Mouse (Mus musculus) stomach, embryonic 14.5 days (tissue): ENCODE measurements around the gene Gm11562. TPM values are rescaled to one million over a fixed set of nuclear protein-coding genes. Genes with fewer than 3 reads are reported as not detected.
"Not testable (repeated sequence)": the region's sequence is repeated elsewhere in the genome, so short reads cannot be mapped to it uniquely, and the experiment has no call there.

Source experiments
- ATAC-seq: fragments of 200-750 bp; cut with Nextera tagmentation; 2 replicates; pipeline ENCODE4 v1.8.0; 2017; ENCODE audit warnings: low read depth, moderate TSS enrichment; ENCODE audit not compliant: insufficient number of reproducible peaks, insufficient read depth, low FRiP score
- H3K27ac ChIP-seq: fragments of 300-500 bp; sonication (generic); 2 replicates; pipeline ENCODE4 v1.5.1; 2014; ENCODE audit warnings: mild to moderate bottlenecking, low read length, moderate library complexity, mixed read lengths
- H3K27me3 ChIP-seq: fragments of 300-500 bp; sonication (generic); 2 replicates; pipeline ENCODE4 v1.6.1; 2014; ENCODE audit warnings: low read length, control low read depth, mixed read lengths; ENCODE audit not compliant: control insufficient read depth, insufficient read depth
- H3K36me3 ChIP-seq: fragments of 300-500 bp; sonication (generic); 2 replicates; pipeline ENCODE4 v1.6.1; 2014; ENCODE audit warnings: mild to moderate bottlenecking, control low read depth, low read length, moderate library complexity, mixed read lengths; ENCODE audit not compliant: control insufficient read depth, insufficient read depth
- H3K4me1 ChIP-seq: fragments of 300-500 bp; sonication (generic); 2 replicates; pipeline ENCODE4 v1.6.1; 2014; ENCODE audit warnings: low read length, control low read depth, mixed read lengths; ENCODE audit not compliant: control insufficient read depth, insufficient read depth
- H3K4me2 ChIP-seq: fragments of 300-500 bp; sonication (generic); replicated peaks from 2 replicates; pipeline ENCODE4 v1.6.1; 2014; ENCODE audit warnings: low read depth, low read length, control low read depth
- H3K4me3 ChIP-seq: fragments of 300-500 bp; sonication (generic); 2 replicates; pipeline ENCODE4 v1.5.1; 2014; ENCODE audit warnings: low read depth, low read length, control low read depth
- H3K9ac ChIP-seq: fragments of 300-500 bp; sonication (generic); replicated peaks from 2 replicates; pipeline ENCODE4 v1.6.1; 2014; ENCODE audit warnings: low read depth, mild to moderate bottlenecking, control low read depth, low read length, moderate library complexity, mixed read lengths
- H3K9me3 ChIP-seq: fragments of 300-500 bp; sonication (generic); 2 replicates; pipeline ENCODE4 v1.6.1; 2016; ENCODE audit warnings: low read depth, low read length, control low read depth; ENCODE audit not compliant: control insufficient read depth
- WGBS: fragments of 180-500 bp; shearing (Covaris S2); extraction: QIAGEN DNeasy Blood & Tissue Kit; methylation state at CpG from one replicate; pipeline ENCODE4 v1.1.7; 2014; 5-methylcytosine and 5-hydroxymethylcytosine counted together
- polyA plus RNA-seq: library from polyadenylated mRNA; unstranded; fragments of >200 nt; fragmentation: Nextera tagmentation; extraction: Ambion mirVana; gene quantifications from 2 replicates; pipeline ENCODE4 v1.2.1, GENCODE M21; 2014

Gm11562 gene
- polyA plus RNA-seq, 1 experiment from 2014 or later = not detected

DNA sequence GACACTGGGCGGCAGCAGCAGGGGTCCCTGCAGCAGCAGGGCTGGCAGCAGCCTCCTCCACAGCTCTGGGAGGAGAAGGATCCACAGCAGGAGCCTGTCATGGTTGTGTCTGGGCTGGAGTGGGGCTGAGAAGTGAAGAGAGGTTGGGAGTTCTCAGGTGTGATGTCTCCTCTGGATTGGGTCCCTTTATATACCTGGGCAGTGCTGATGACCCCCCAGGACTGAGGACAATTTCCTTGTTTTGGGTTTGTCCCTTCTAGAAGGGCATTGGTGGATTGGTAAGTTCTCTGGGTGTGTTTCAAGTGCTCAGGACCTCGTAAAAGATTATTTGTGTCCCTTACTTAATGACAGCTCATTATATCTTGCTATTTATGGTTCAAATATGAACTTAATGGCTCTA, 10.1 kb downstream of the Gm11562 start, which contains the start of gene Gm11937:
Gene Gm11937, minus strand, starts transcription at position 101 of the 400 bp plus-strand sequence.
- H3K9me3 ChIP-seq, H3K4me1 ChIP-seq, H3K4me3 ChIP-seq, H3K9ac ChIP-seq, H3K36me3 ChIP-seq, ATAC-seq, H3K27me3 ChIP-seq, H3K27ac ChIP-seq, H3K4me2 ChIP-seq: not testable (repeated sequence)
- WGBS = 66% methylated on average over 1 of the region's 2 CpGs

DNA sequence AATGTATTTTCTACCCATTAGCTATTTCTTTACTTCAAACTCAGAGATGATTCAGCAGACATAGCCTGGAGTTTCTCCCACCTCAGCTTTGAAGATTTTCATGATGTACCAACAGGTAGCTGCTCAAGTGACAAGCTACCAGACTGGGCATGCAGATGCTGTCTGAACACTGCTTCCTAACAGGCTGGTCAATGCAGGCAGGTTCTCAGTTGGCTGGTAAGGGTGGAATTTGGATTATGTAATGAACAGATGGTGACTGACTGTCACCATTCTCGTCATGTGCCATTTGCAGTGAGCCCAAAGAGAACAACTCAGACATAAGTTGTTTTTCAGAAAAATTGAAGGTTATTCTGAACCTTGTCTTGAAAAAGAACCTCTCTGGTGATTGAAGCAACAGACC, 11.1 kb downstream of the Gm11562 start:
- Histone ChIP-seq H3K4me2 (no peak overlapping the region), H3K9me3 (no peaks in the 10 kb centered on the region), H3K36me3 (no peaks in the 10 kb centered on the region), H3K27ac (no peak overlapping the region), H3K9ac (no peak overlapping the region), H3K4me3 (no peak overlapping the region), H3K27me3 (no peaks in the 10 kb centered on the region), H3K4me1 (no peaks in the 10 kb centered on the region)
- ATAC-seq = no peak
- 70% methylated on average over 1 of the region's 1 CpGs for WGBS

DNA sequence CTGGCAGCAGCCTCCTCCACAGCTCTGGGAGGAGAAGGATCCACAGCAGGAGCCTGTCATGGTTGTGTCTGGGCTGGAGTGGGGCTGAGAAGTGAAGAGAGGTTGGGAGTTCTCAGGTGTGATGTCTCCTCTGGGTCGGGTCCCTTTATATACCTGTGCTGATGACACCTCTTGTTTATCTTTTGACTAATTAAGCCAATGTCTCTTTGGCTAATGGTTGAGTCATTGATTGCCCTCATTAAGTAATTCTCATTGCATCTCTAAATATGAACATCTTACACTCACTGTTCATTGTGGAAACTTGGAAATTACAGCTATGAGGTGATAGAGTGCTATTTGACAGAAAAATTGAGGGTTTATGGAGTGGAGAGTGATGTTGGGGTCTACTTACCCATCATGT, 17.0 kb downstream of the Gm11562 start, which contains the start of gene Gm11938:
Gene Gm11938, minus strand, starts transcription at position 101 of the 400 bp plus-strand sequence.
- H3K4me2 ChIP-seq, H3K4me3 ChIP-seq, H3K4me1 ChIP-seq, H3K27me3 ChIP-seq, H3K27ac ChIP-seq, H3K9ac ChIP-seq, ATAC-seq, H3K36me3 ChIP-seq, H3K9me3 ChIP-seq: not testable (repeated sequence)
- 50% methylated on average over 1 of the region's 1 CpGs for WGBS

DNA sequence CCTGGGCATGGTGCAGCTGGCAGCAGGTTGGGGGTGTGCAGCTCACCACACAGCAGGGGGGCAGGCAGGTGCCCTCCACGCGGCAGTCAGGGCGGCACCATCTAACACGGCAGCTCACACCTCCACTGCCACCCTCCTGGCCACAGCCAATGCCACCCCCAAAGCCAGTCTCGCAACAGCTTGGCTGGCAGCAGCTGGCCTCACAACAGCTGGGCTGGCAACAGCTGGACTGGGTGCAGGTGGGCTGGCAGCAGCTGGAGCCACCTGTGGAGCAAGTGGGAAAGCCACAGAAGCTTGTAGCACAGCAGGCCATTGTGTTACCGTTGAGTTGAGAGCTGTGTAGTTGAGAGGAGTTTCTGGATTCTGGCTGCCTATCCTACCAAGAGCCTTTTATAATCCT, 22.5 kb downstream of the Gm11562 start, which contains the start of gene Krtap9-3:
Gene Krtap9-3, minus strand, starts transcription at position 364 of the 400 bp plus-strand sequence.
- not testable (repeated sequence) for H3K4me1 ChIP-seq, H3K4me3 ChIP-seq, H3K9me3 ChIP-seq, H3K27ac ChIP-seq, H3K9ac ChIP-seq, H3K27me3 ChIP-seq, H3K36me3 ChIP-seq, ATAC-seq, H3K4me2 ChIP-seq
- WGBS = 82% methylated on average over 6 of the region's 6 CpGs

DNA sequence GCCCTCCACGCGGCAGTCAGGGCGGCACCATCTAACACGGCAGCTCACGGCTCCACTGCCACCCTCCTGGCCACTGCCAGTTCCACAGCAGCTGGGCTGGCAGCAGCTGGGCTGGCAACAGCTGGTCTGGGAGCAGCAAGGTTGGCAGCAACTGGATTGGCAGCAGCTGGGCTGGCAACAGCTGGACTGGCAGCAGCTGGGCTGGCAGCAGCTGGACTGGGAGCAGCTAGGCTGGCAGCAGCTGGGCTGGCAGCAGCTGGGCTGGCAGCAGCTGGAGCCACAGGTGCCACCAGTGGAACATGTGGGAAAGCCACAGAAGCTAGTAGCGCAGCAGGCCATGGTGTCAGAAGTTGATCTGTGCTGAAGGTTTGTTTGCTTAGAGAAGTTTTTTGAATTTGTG, 29.3 kb downstream of the Gm11562 start, which contains the start of gene Krtap1-3:
Gene Krtap1-3, minus strand, starts transcription at position 359 of the 400 bp plus-strand sequence.
- WGBS = 89% methylated on average over 6 of the region's 6 CpGs
- ATAC-seq = no peak
- no peaks in the 10 kb centered on the region for H3K4me1 ChIP-seq
- H3K4me3 ChIP-seq = no peak within 1 kb of the TSS
- no peaks in the 10 kb centered on the region for H3K9me3 ChIP-seq
- H3K27ac ChIP-seq = no peak within 1 kb of the TSS
- no peaks in the 10 kb centered on the region for H3K36me3 ChIP-seq
- no peak within 1 kb of the TSS for H3K4me2 ChIP-seq
- no peaks in the 10 kb centered on the region for H3K27me3 ChIP-seq
- no peak within 1 kb of the TSS for H3K9ac ChIP-seq

GRCm38 (mm10) chr11:99585096-99585495, 35.1 kb downstream of the Gm11562 start:
- H3K36me3 ChIP-seq = no peaks in the 10 kb centered on the region
- no peaks in the 10 kb centered on the region for H3K4me1 ChIP-seq
- H3K27ac ChIP-seq = no peak overlapping the region
- no peak overlapping the region for H3K4me3 ChIP-seq
- H3K9me3 ChIP-seq = no peaks in the 10 kb centered on the region
- no peak overlapping the region for H3K4me2 ChIP-seq
- WGBS = 89% methylated on average over 7 of the region's 7 CpGs
- no peak overlapping the region for H3K9ac ChIP-seq
- ATAC-seq = no peak
- no peaks in the 10 kb centered on the region for H3K27me3 ChIP-seq

DNA sequence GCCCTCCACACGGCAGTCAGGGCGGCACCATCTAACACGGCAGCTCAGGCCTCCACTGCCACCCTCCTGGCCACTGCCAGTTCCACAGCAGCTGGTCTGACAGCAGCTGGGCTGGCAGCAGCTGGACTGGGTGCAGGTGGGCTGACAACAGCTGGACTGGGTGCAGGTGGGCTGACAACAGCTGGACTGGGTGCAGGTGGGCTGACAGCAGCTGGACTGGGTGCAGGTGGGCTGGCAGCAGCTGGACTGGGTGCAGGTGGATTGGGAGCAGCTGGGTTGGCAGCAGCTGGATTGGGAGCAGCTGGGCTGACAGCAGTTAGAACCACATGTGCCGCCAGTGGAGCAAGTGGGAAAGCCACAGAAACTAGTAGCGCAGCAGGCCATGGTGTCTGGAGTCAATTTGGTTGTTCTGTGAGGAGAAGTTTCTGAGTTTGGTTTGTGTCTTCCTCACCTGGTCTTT, 37.0 kb downstream of the Gm11562 start, which contains the start of gene Krtap1-4:
Gene Krtap1-4, minus strand, starts transcription at position 410 of the 460 bp plus-strand sequence.
- no peaks in the 10 kb centered on the region for H3K4me1 ChIP-seq
- no peaks in the 10 kb centered on the region for H3K27me3 ChIP-seq
- H3K4me2 ChIP-seq = no peak within 1 kb of the TSS
- no peaks in the 10 kb centered on the region for H3K9me3 ChIP-seq
- no peak within 1 kb of the TSS for H3K9ac ChIP-seq
- H3K36me3 ChIP-seq = no peaks in the 10 kb centered on the region
- ATAC-seq = no peak
- 85% methylated on average over 5 of the region's 5 CpGs for WGBS
- no peak within 1 kb of the TSS for H3K4me3 ChIP-seq
- H3K27ac ChIP-seq = no peak within 1 kb of the TSS

GRCm38 (mm10) chr11:99581564-99581963, 38.7 kb downstream of the Gm11562 start:
- Histone ChIP-seq H3K27ac (no peak overlapping the region), H3K4me3 (no peak overlapping the region), H3K9me3 (no peaks in the 10 kb centered on the region), H3K9ac (no peak overlapping the region), H3K27me3 (no peaks in the 10 kb centered on the region), H3K36me3 (no peaks in the 10 kb centered on the region), H3K4me2 (no peak overlapping the region), H3K4me1 (no peaks in the 10 kb centered on the region)
- ATAC-seq = no peak
- WGBS = 84% methylated on average over 6 of the region's 6 CpGs

DNA sequence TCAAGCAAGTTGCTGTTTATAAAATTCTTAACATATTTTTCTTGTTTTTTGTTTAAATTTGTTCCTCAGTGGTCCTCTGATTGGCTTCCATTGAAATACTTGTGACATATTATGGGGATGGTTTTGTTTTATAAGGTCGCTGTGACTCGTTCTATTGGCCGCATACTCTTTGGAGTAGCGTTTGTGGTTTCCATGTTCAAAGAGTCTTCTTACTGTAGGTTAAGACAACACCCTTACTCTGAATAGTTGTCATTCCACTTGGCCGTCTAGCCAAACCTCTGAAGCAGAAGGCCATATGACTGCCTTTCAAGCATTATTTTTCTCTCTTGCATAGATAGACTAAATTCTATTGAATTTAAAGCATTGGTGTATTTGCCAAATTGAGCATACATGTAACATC, 39.2 kb downstream of the Gm11562 start:
- Histone ChIP-seq H3K9me3 (no peaks in the 10 kb centered on the region), H3K4me1 (no peaks in the 10 kb centered on the region), H3K36me3 (no peaks in the 10 kb centered on the region), H3K9ac (no peak overlapping the region), H3K4me2 (no peak overlapping the region), H3K27me3 (no peaks in the 10 kb centered on the region), H3K27ac (no peak overlapping the region), H3K4me3 (no peak overlapping the region)
- WGBS = 90% methylated on average over 5 of the region's 5 CpGs
- ATAC-seq = no peak
